In the genomic region with DNA sequence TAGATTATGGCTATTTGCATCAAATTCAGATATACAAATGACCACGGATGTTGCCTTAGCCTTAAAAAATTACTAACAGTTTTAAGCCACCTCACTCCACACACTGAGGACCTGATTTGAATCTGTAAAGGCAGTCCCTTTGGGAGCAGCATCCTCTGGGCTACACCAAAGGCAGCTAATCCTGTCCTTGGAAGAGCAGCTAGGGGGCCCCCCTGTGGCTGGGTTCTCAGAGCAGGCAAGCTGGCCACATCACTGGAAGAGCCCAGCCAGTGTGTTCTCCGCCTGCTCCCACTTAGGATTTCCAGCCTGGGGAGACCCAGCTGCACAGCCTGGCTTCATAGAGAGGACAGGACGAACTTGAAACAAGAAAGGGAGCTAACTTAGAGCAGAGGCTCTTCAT, we compare ENCODE assay signal across 10 mouse cellular contexts. TPM values are rescaled to one million over a fixed set of nuclear protein-coding genes. Genes with fewer than 3 reads are reported as not detected.
DNase-seq lines count a peak whose midpoint lies in the region; ATAC-seq and TF ChIP-seq lines count a peak whose summit lies in the region.
"Had no signal": no experiment of that assay in that cellular context is flagged by ENCODE, and none has a peak within 500 bp of the region (broad histone marks: within the 10 kb centered on the region; RNA-seq: fewer than 3 reads in every experiment).

No protein-coding gene starts in this region.

- TF ChIP-seq POLR2A in bone marrow, adult 2 months (IDR thresholded peaks at IDR 0.05; ENCODE audit: borderline replicate concordance, control insufficient read depth, low read depth, low read length) = no peak

- H3K27me3 ChIP-seq in heart, embryonic 13.5 days (replicated peaks) = no peaks in the 10 kb centered on the region
- no peaks in the 10 kb centered on the region for H3K27me3 ChIP-seq in forebrain, embryonic 10.5 days (ENCODE audit: poor library complexity, severe bottlenecking)
- no peaks in the 10 kb centered on the region for H3K27me3 ChIP-seq in intestine, embryonic 15.5 days (replicated peaks)
- H3K27me3 ChIP-seq: hindbrain, embryonic 15.5 days; neural tube, embryonic 12.5 days had no signal

- no peak for DNase-seq in heart, postnatal 25 days (ENCODE audit: low spot score)
- peak; percentile 27 for DNase-seq in CD4-positive helper T cell, adult 2 months (ENCODE audit: low read depth, low spot score)
- DNase-seq in heart, postnatal 10 days = peak; percentile 59 to 63
- DNase-seq in lung, postnatal 14 days = peak; percentile 66
- DNase-seq in forebrain, embryonic 10.5 days (ENCODE audit: extremely low spot score, low spot score) = no peak

- TF ChIP-seq CTCF in bone marrow, adult 2 months (IDR thresholded peaks at IDR 0.05; ENCODE audit: control insufficient read depth, insufficient read depth, low read length) = 0 out of 2 replicates have a peak, but pooled peaks have one; percentile 14

- peak overlapping the region; percentile 45; the same call in 1 of the 2 replicates for H3K27ac ChIP-seq in heart, embryonic 13.5 days (replicated peaks)
- peak overlapping the region; percentile 39; the same call in 1 of the 2 replicates for H3K27ac ChIP-seq in bone marrow, adult 2 months (ENCODE audit: control insufficient read depth, insufficient read depth, low read depth, low read length, poor library complexity)
- no peak overlapping the region for H3K27ac ChIP-seq in forebrain, embryonic 10.5 days
- H3K27ac ChIP-seq in intestine, embryonic 15.5 days = no peak overlapping the region
- H3K27ac ChIP-seq: neural tube, embryonic 12.5 days had no signal

- H3K36me3 ChIP-seq in heart, embryonic 13.5 days = peaks cover 78% of the 10 kb centered on the region
- peaks cover 99% of the 10 kb centered on the region for H3K36me3 ChIP-seq in forebrain, embryonic 10.5 days (replicated peaks)
- peaks cover 33% of the 10 kb centered on the region for H3K36me3 ChIP-seq in intestine, embryonic 15.5 days

- 46% methylated on average over 3 of the region's 3 CpGs for WGBS in heart, embryonic 13.5 days
- 59% methylated on average over 3 of the region's 3 CpGs for WGBS in bone marrow, adult 2 months
- WGBS in forebrain, embryonic 10.5 days = 40% methylated on average over 3 of the region's 3 CpGs
- WGBS in intestine, embryonic 15.5 days = 56% methylated on average over 3 of the region's 3 CpGs

- no peak overlapping the region for H3K4me3 ChIP-seq in heart, embryonic 13.5 days
- H3K4me3 ChIP-seq in bone marrow, adult 2 months (replicated peaks; ENCODE audit: control insufficient read depth, low read depth, low read length) = no peak overlapping the region
- no peak overlapping the region for H3K4me3 ChIP-seq in forebrain, embryonic 10.5 days
- H3K4me3 ChIP-seq in intestine, embryonic 15.5 days (replicated peaks) = no peak overlapping the region
- H3K4me3 ChIP-seq: hindbrain, embryonic 15.5 days; neural tube, embryonic 12.5 days had no signal

- ATAC-seq in heart, embryonic 13.5 days (ENCODE audit: extremely low read depth, insufficient number of reproducible peaks, low FRiP score, low TSS enrichment) = no peak
- ATAC-seq in intestine, embryonic 15.5 days = no peak

- intact Hi-C loops in heart, postnatal 25 days (cut with DNase I) = loop anchor here (5.0 kb wide), 1 partner anchor 98 kb away; the partner anchor contains the start of gene Tchp
- intact Hi-C loops in heart, postnatal 10 days (cut with DNase I) = loop anchor here (5.0 kb wide), 1 partner anchor 98 kb away; the partner anchor contains the start of gene Tchp

- H3K4me2 ChIP-seq in heart, embryonic 13.5 days = no peak overlapping the region
- no peak overlapping the region for H3K4me2 ChIP-seq in intestine, embryonic 15.5 days (replicated peaks)
- H3K4me2 ChIP-seq: neural tube, embryonic 12.5 days had no signal

- H3K9me3 ChIP-seq in heart, embryonic 13.5 days = no peaks in the 10 kb centered on the region
- H3K9me3 ChIP-seq in forebrain, embryonic 10.5 days = no peaks in the 10 kb centered on the region
- H3K9me3 ChIP-seq in intestine, embryonic 15.5 days = no peaks in the 10 kb centered on the region
- H3K9me3 ChIP-seq: hindbrain, embryonic 15.5 days; neural tube, embryonic 12.5 days had no signal

- peaks cover 42% of the 10 kb centered on the region for H3K4me1 ChIP-seq in heart, embryonic 13.5 days
- peaks cover 3% of the 10 kb centered on the region; the same call in 1 of the 2 replicates for H3K4me1 ChIP-seq in bone marrow, adult 2 months (ENCODE audit: control insufficient read depth, insufficient read depth, low read length)
- peaks cover 44% of the 10 kb centered on the region for H3K4me1 ChIP-seq in forebrain, embryonic 10.5 days
- H3K4me1 ChIP-seq in intestine, embryonic 15.5 days (replicated peaks) = no peaks in the 10 kb centered on the region; the same call in 1 of the 2 replicates

- H3K9ac ChIP-seq in heart, embryonic 13.5 days = no peak overlapping the region
- no peak overlapping the region for H3K9ac ChIP-seq in intestine, embryonic 15.5 days
- H3K9ac ChIP-seq: hindbrain, embryonic 15.5 days; neural tube, embryonic 12.5 days had no signal

RNA-seq across cellular contexts. Expression of gene 1500011B03Rik, which starts 18.3 kb away (rescaled TPM):
- polyA plus RNA-seq in heart, embryonic 13.5 days (2015; fragmentation: Nextera tagmentation; extraction: Ambion mirVana) = 53.8 and 54.5 TPM in 2 replicates
- 1 to 10 TPM; 5.1 to 5.7 TPM for total RNA-seq in heart, postnatal 25 days (2021)
- 16.9 and 25.3 TPM in 2 replicates for polyA plus RNA-seq in bone marrow, adult 2 months (2011; ENCODE audit: insufficient read depth, insufficient read length, low replicate concordance, missing spikeins)
- 10 to 100 TPM; 15.5 to 17.8 TPM for total RNA-seq in heart, postnatal 10 days (2021)
- polyA plus RNA-seq in forebrain, embryonic 10.5 days (2016; fragmentation: Nextera tagmentation; extraction: Ambion mirVana) = 118 and 119 TPM in 2 replicates
- polyA plus RNA-seq in intestine, embryonic 15.5 days (2015; fragmentation: Nextera tagmentation; extraction: Ambion mirVana) = 69.4 and 70.6 TPM in 2 replicates

RNA-seq across cellular contexts. Expression of gene Git2, which starts 29.6 kb away (rescaled TPM):
- polyA plus RNA-seq in heart, embryonic 13.5 days (2015; fragmentation: Nextera tagmentation; extraction: Ambion mirVana) = 28.1 and 30.3 TPM in 2 replicates
- total RNA-seq in heart, postnatal 25 days (2021) = 10 to 100 TPM; 29.1 to 37.9 TPM
- polyA plus RNA-seq in bone marrow, adult 2 months (2011; ENCODE audit: insufficient read depth, insufficient read length, low replicate concordance, missing spikeins) = 33.6 and 52.4 TPM in 2 replicates
- total RNA-seq in heart, postnatal 10 days (2021) = 10 to 100 TPM; 48.0 to 52.2 TPM
- polyA plus RNA-seq in forebrain, embryonic 10.5 days (2016; fragmentation: Nextera tagmentation; extraction: Ambion mirVana) = 33.1 and 34.2 TPM in 2 replicates
- polyA plus RNA-seq in intestine, embryonic 15.5 days (2015; fragmentation: Nextera tagmentation; extraction: Ambion mirVana) = 30.7 and 31.7 TPM in 2 replicates

RNA-seq across cellular contexts. Expression of gene Ankrd13a, which starts 30.5 kb away (rescaled TPM):
- 28.5 and 29.3 TPM in 2 replicates for polyA plus RNA-seq in heart, embryonic 13.5 days (2015; fragmentation: Nextera tagmentation; extraction: Ambion mirVana)
- 10 to 100 TPM; 31.3 to 35.2 TPM for total RNA-seq in heart, postnatal 25 days (2021)
- 60.5 and 99.2 TPM in 2 replicates for polyA plus RNA-seq in bone marrow, adult 2 months (2011; ENCODE audit: insufficient read depth, insufficient read length, low replicate concordance, missing spikeins)
- 10 to 100 TPM; 54.4 to 55.6 TPM for total RNA-seq in heart, postnatal 10 days (2021)
- polyA plus RNA-seq in forebrain, embryonic 10.5 days (2016; fragmentation: Nextera tagmentation; extraction: Ambion mirVana) = 38.3 and 39.5 TPM in 2 replicates
- polyA plus RNA-seq in intestine, embryonic 15.5 days (2015; fragmentation: Nextera tagmentation; extraction: Ambion mirVana) = 55.1 and 55.3 TPM in 2 replicates

RNA-seq across cellular contexts. Expression of gene 4930519G04Rik, which starts 48.5 kb away (rescaled TPM):
- polyA plus RNA-seq in heart, embryonic 13.5 days (2015; fragmentation: Nextera tagmentation; extraction: Ambion mirVana) = not detected in 2 replicates
- total RNA-seq in heart, postnatal 25 days (2021) = not detected
- polyA plus RNA-seq in bone marrow, adult 2 months (2011; ENCODE audit: insufficient read depth, insufficient read length, low replicate concordance, missing spikeins) = not detected in 2 replicates
- total RNA-seq in heart, postnatal 10 days (2021) = not detected
- not detected in 2 replicates for polyA plus RNA-seq in forebrain, embryonic 10.5 days (2016; fragmentation: Nextera tagmentation; extraction: Ambion mirVana)
- not detected in 2 replicates for polyA plus RNA-seq in intestine, embryonic 15.5 days (2015; fragmentation: Nextera tagmentation; extraction: Ambion mirVana)
- polyA plus RNA-seq: hindbrain, embryonic 15.5 days; neural tube, embryonic 12.5 days had no signal

RNA-seq across cellular contexts. Expression of gene Gm9936, which starts 53.5 kb away (rescaled TPM):
- polyA plus RNA-seq in heart, embryonic 13.5 days (2015; fragmentation: Nextera tagmentation; extraction: Ambion mirVana) = not detected in 2 replicates
- not detected for total RNA-seq in heart, postnatal 25 days (2021)
- not detected in 2 replicates for polyA plus RNA-seq in bone marrow, adult 2 months (2011; ENCODE audit: insufficient read depth, insufficient read length, low replicate concordance, missing spikeins)
- total RNA-seq in heart, postnatal 10 days (2021) = not detected
- polyA plus RNA-seq in forebrain, embryonic 10.5 days (2016; fragmentation: Nextera tagmentation; extraction: Ambion mirVana) = 0.14 and 0.15 TPM in 2 replicates
- 0.09 and 0.14 TPM in 2 replicates for polyA plus RNA-seq in intestine, embryonic 15.5 days (2015; fragmentation: Nextera tagmentation; extraction: Ambion mirVana)

Comparison
In these comparisons a context has a peak if more than half of its experiments do, and no peak if none do; other contexts are left out.
1. DNase-seq: peak in CD4-positive helper T cell, adult 2 months (single experiment), heart, postnatal 10 days (2 of 2) and lung, postnatal 14 days (single experiment); none in heart, postnatal 25 days (single experiment) and forebrain, embryonic 10.5 days (single experiment).
2. H3K27ac ChIP-seq: peak in heart, embryonic 13.5 days (single experiment) and bone marrow, adult 2 months (single experiment); none in forebrain, embryonic 10.5 days (single experiment) and intestine, embryonic 15.5 days (single experiment).